Mouse (Mus musculus) olfactory bulb, adult 2 months (tissue): ENCODE results near the gene E2f6.

ENCODE experiments used
- CTCF ChIP-seq: fragments of 200-500 bp; IDR thresholded peaks from 2 replicates; pipeline ENCODE4 v1.5.1; 2012; ENCODE audit warnings: low read depth, mild to moderate bottlenecking, low read length, moderate library complexity; ENCODE audit not compliant: insufficient read depth
- POLR2A ChIP-seq: fragments of 200-500 bp; IDR thresholded peaks from 2 replicates; pipeline ENCODE4 v1.6.1; 2012; ENCODE audit warnings: mild to moderate bottlenecking, low read depth, low read length, moderate library complexity; ENCODE audit not compliant: insufficient read depth

DNA sequence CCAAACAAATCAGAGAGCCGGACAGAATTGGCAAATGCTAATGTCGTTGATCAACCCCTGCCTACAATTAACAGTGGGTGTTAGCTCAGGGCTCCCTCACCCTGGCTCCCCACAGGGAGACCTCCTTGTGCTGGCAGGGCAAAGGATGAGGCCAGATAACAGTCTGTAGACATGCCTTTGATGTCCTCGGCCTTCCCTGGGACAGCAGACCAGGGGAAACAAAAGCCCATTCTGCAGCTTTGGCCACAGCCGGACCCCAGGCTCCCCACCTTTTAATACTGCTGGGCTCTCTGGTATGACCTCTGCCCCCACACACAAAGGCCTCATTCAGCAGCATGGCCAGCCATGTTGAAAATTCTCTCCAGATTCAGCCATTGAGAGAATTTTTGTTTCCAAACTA, 21.0 kb upstream of the E2f6 start:
- TF ChIP-seq CTCF (no peak), POLR2A (no peak)
